Mouse (Mus musculus) gastrocnemius, postnatal 4 days (tissue): ENCODE measurements around the gene Slc30a9. TPM values are rescaled to one million over a fixed set of nuclear protein-coding genes. Genes with fewer than 3 reads are reported as not detected.

Experiments
- DNase-seq, 2 experiments: peaks; one replicate each; pipeline ENCODE4 v3.0.0; 2021 to 2022; ENCODE audit warnings: low spot score in 2 of 2, mixed read lengths in 2 of 2
- long read RNA-seq, 2 experiments: library from polyadenylated mRNA; stranded (forward); transcript quantifications; one replicate each; pipeline ENCODE4 v2.0.0; 2021
- total RNA-seq, 2 experiments: library from RNA; stranded (reverse); gene quantifications; 2 replicates each; pipeline ENCODE4 v1.2.3; 2021

Gene Slc30a9
- total RNA-seq = 10 to 100 TPM; 73.9 to 75.1 TPM
- long read RNA-seq, experiment 1, full-length matches to known transcripts = 115 of 131 reads
- long read RNA-seq, experiment 1, partial matches to known transcripts = 4 of 131 reads
- long read RNA-seq, experiment 1, other reads (novel, unspliced or antisense) = 12 of 131 reads
- long read RNA-seq, experiment 2, full-length matches to known transcripts = 99 of 134 reads
- long read RNA-seq, experiment 2, partial matches to known transcripts = 15 of 134 reads
- long read RNA-seq, experiment 2, other reads (novel, unspliced or antisense) = 20 of 134 reads

GRCm38 (mm10) chr5:67306698-67307521 lies at the start of gene Slc30a9:
TSS of gene Slc30a9 (plus strand) at chr5:67306955.
- peak; percentile 91 to 94 for DNase-seq

GRCm38 (mm10) chr5:67258473-67258872 lies 48.3 kb upstream of the Slc30a9 start:
- no peak for DNase-seq

- DNase-seq = no peak
These were observed 46.6 kb upstream of the Slc30a9 start for GRCm38 (mm10) chr5:67260159-67260530.

- DNase-seq = peak; percentile 69 to 91
These were observed 46.0 kb upstream of the Slc30a9 start, which contains the start of gene Tmem33 for GRCm38 (mm10) chr5:67260531-67261371. TSS of gene Tmem33 (plus strand) at chr5:67260565.

GRCm38 (mm10) chr5:67262964-67263363 lies 43.8 kb upstream of the Slc30a9 start:
- no peak for DNase-seq

- DNase-seq = no peak
These were observed 40.6 kb upstream of the Slc30a9 start for GRCm38 (mm10) chr5:67266106-67266505.

- no peak for DNase-seq
These were observed 37.4 kb upstream of the Slc30a9 start for GRCm38 (mm10) chr5:67269309-67269708.

GRCm38 (mm10) chr5:67279407-67279806 lies 27.3 kb upstream of the Slc30a9 start:
- no peak for DNase-seq

- DNase-seq = no peak
These were observed 26.9 kb upstream of the Slc30a9 start for GRCm38 (mm10) chr5:67279840-67280239.

GRCm38 (mm10) chr5:67280400-67280799 lies 26.4 kb upstream of the Slc30a9 start:
- no peak for DNase-seq

GRCm38 (mm10) chr5:67295029-67295428 lies 11.7 kb upstream of the Slc30a9 start:
- DNase-seq = no peak

- DNase-seq = no peak
These were observed 11.1 kb upstream of the Slc30a9 start for GRCm38 (mm10) chr5:67295682-67296081.

GRCm38 (mm10) chr5:67296171-67296570 lies 10.6 kb upstream of the Slc30a9 start:
- DNase-seq = no peak

GRCm38 (mm10) chr5:67297026-67297813 lies 9.5 kb upstream of the Slc30a9 start:
- DNase-seq = no peak

GRCm38 (mm10) chr5:67299847-67300412 lies 6.8 kb upstream of the Slc30a9 start:
- no peak for DNase-seq

- no peak for DNase-seq
These were observed 5.7 kb upstream of the Slc30a9 start for GRCm38 (mm10) chr5:67300926-67301597.

GRCm38 (mm10) chr5:67301722-67302331 lies 4.9 kb upstream of the Slc30a9 start:
- no peak for DNase-seq

- DNase-seq = no peak
These were observed 2.9 kb upstream of the Slc30a9 start for GRCm38 (mm10) chr5:67303816-67304215.

- no peak for DNase-seq
These were observed 986 bp downstream of the Slc30a9 start for GRCm38 (mm10) chr5:67307659-67308222.
